Mouse (Mus musculus) limb, embryonic 14.5 days (tissue): ENCODE measurements at regions not wholly inside any gene's neighbourhood (a gene's known extent, or its start where the extent isn't known, plus 50 kb on each side); places are given as distances from the start of the nearest gene placed in this dataset.

ENCODE experiments used
- ATAC-seq: fragments of 200-750 bp; cut with Nextera tagmentation; 2 replicates; pipeline ENCODE4 v1.8.0; 2017; ENCODE audit warnings: low read depth, moderate number of reproducible peaks, moderate TSS enrichment; ENCODE audit not compliant: low FRiP score
- DNase-seq: peaks from one replicate; pipeline ENCODE4 v3.0.0-alpha.2; 2015; ENCODE audit warnings: low spot score
- H3K27ac ChIP-seq: fragments of 300-500 bp; sonication (generic); replicated peaks from 2 replicates; pipeline ENCODE4 v1.5.1; 2014; ENCODE audit warnings: low read depth, mild to moderate bottlenecking, low read length, moderate library complexity, mixed read lengths
- H3K27me3 ChIP-seq: fragments of 300-500 bp; sonication (generic); 2 replicates; pipeline ENCODE4 v1.6.1; 2014; ENCODE audit warnings: low read length, mixed read lengths; ENCODE audit not compliant: control insufficient read depth, insufficient read depth
- H3K36me3 ChIP-seq: fragments of 300-500 bp; sonication (generic); 2 replicates; pipeline ENCODE4 v1.6.1; 2014; ENCODE audit warnings: mild to moderate bottlenecking, low read length, moderate library complexity, mixed read lengths; ENCODE audit not compliant: control insufficient read depth, insufficient read depth
- H3K4me1 ChIP-seq: fragments of 300-500 bp; sonication (generic); 2 replicates; pipeline ENCODE4 v1.6.1; 2014; ENCODE audit warnings: antibody characterized with exemption, low read length, mixed read lengths; ENCODE audit not compliant: control insufficient read depth, insufficient read depth
- H3K4me2 ChIP-seq: fragments of 300-500 bp; sonication (generic); replicated peaks from 2 replicates; pipeline ENCODE4 v1.6.1; 2014; ENCODE audit warnings: low read depth, mild to moderate bottlenecking, low read length, moderate library complexity; ENCODE audit not compliant: severe bottlenecking
- H3K4me3 ChIP-seq: fragments of 300-500 bp; sonication (generic); replicated peaks from 2 replicates; pipeline ENCODE4 v1.5.1; 2014; ENCODE audit warnings: low read length
- H3K9ac ChIP-seq: fragments of 300-500 bp; sonication (generic); 2 replicates; pipeline ENCODE4 v1.6.1; 2014; ENCODE audit warnings: mild to moderate bottlenecking, low read depth, low read length, moderate library complexity; ENCODE audit not compliant: severe bottlenecking
- H3K9me3 ChIP-seq: fragments of 300-500 bp; sonication (generic); 2 replicates; pipeline ENCODE4 v1.6.1; 2016; ENCODE audit warnings: low read length; ENCODE audit not compliant: control insufficient read depth
- POLR2A ChIP-seq: fragments of 200-500 bp; IDR thresholded peaks from 2 replicates; pipeline ENCODE4 v1.8.0; 2012; ENCODE audit warnings: inconsistent platforms, mild to moderate bottlenecking, moderate library complexity, borderline replicate concordance; ENCODE audit not compliant: insufficient read depth, insufficient read length; ENCODE audit errors: extremely low read depth
- WGBS: fragments of 180-500 bp; shearing (Covaris S2); extraction: QIAGEN DNeasy Blood & Tissue Kit; methylation state at CpG from one replicate; pipeline ENCODE4 v1.1.7; 2014; 5-methylcytosine and 5-hydroxymethylcytosine counted together

- Histone ChIP-seq H3K9me3 (no peaks in the 10 kb centered on the region), H3K4me2 (no peak overlapping the region), H3K36me3 (no peaks in the 10 kb centered on the region), H3K9ac (no peak overlapping the region), H3K4me1 (no peaks in the 10 kb centered on the region), H3K4me3 (no peak overlapping the region), H3K27ac (no peak overlapping the region), H3K27me3 (no peaks in the 10 kb centered on the region)
- DNase-seq (no peak), ATAC-seq (no peak)
- TF ChIP-seq POLR2A = no peak
- 60% methylated on average over 14 of the region's 14 CpGs for WGBS
Measured at GRCm38 (mm10) chr2:17837541-17838380, 106.5 kb upstream of the Nebl start.

DNA sequence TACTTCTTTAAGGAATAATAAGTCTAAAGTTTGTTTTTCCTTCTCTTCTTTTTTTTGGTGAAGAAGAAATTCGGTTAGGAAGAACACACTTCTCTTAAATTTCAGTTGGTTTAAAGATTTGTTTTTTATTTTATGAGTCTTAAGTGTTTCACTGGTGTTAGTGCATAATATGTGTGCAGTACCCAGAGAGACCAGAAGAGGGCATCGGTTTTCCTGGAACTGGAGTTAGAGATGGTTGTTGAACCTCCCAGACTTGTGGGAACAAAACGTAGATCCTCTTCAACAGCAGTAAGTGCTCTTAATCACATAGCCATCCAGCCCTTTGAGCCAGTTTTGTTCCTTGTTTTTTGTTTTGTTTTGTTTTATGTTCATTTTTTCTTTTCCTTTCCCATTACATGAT lies 101.5 kb upstream of the Nebl start:
- H3K36me3 ChIP-seq = no peaks in the 10 kb centered on the region
- no peak for ATAC-seq
- H3K4me3 ChIP-seq = no peak overlapping the region
- no peaks in the 10 kb centered on the region for H3K9me3 ChIP-seq
- no peak overlapping the region for H3K4me2 ChIP-seq
- no peak overlapping the region for H3K27ac ChIP-seq
- no peak for DNase-seq
- no peaks in the 10 kb centered on the region for H3K4me1 ChIP-seq
- H3K27me3 ChIP-seq = no peaks in the 10 kb centered on the region
- WGBS = 78% methylated on average over 3 of the region's 3 CpGs
- TF ChIP-seq POLR2A = no peak
- no peak overlapping the region for H3K9ac ChIP-seq

DNA sequence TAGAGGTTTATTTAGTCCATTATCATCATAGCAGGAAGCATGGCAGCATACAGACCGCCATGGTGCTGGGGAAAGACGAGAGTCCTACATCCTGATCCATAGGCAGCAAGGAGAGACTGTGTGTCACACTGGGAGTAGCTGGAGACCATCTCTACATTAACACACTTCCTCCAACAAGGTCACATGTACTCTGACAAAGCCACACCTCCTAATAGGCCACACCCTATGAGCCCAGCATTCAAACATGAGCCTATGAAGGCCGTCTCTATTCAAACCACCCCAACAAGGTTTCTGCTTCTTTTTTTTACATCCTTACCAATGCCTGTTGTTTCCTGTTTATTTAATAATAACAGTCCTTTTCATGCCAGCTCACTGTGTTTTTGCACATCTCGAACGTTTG lies 99.0 kb upstream of the Nebl start:
- H3K4me1 ChIP-seq = no peaks in the 10 kb centered on the region
- H3K9me3 ChIP-seq = no peaks in the 10 kb centered on the region
- no peak overlapping the region for H3K27ac ChIP-seq
- ATAC-seq (no peak), DNase-seq (no peak)
- no peaks in the 10 kb centered on the region for H3K27me3 ChIP-seq
- no peak for TF ChIP-seq POLR2A
- H3K4me3 ChIP-seq = no peak overlapping the region
- H3K4me2 ChIP-seq = no peak overlapping the region
- WGBS = 89% methylated on average over 5 of the region's 5 CpGs
- no peak overlapping the region for H3K9ac ChIP-seq
- no peaks in the 10 kb centered on the region for H3K36me3 ChIP-seq

DNA sequence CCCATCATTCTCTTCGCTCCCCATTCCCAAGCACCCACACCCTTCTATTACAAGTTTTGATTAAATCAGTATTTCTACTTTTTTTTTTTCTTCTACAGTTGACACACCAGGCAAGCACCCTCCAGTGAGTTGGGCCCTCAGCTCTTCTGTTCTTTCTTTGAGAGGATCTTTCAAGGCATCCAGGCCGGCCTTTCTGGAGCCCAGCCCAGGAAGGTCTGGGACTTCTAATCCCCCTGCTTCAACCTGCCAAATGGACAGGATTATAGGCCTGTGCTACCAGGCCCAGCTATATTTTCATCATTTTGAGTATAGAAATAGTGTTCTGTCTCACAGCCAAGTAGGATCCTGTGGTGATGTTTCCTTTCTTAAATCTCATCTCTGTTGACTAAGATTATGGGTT lies 94.0 kb upstream of the Nebl start:
- no peaks in the 10 kb centered on the region for H3K4me1 ChIP-seq
- no peak overlapping the region for H3K9ac ChIP-seq
- ATAC-seq (no peak), DNase-seq (no peak)
- no peaks in the 10 kb centered on the region for H3K9me3 ChIP-seq
- TF ChIP-seq POLR2A = no peak
- H3K4me2 ChIP-seq = no peak overlapping the region
- no peak overlapping the region for H3K4me3 ChIP-seq
- WGBS = 82% methylated on average over 2 of the region's 2 CpGs
- H3K27me3 ChIP-seq = no peaks in the 10 kb centered on the region
- H3K36me3 ChIP-seq = no peaks in the 10 kb centered on the region
- H3K27ac ChIP-seq = no peak overlapping the region

- H3K9ac ChIP-seq = no peak overlapping the region
- H3K27me3 ChIP-seq = no peaks in the 10 kb centered on the region
- ATAC-seq (no peak), DNase-seq (no peak)
- H3K4me1 ChIP-seq = no peaks in the 10 kb centered on the region
- TF ChIP-seq POLR2A = no peak
- no peak overlapping the region for H3K4me3 ChIP-seq
- H3K27ac ChIP-seq = no peak overlapping the region
- no peak overlapping the region for H3K4me2 ChIP-seq
- 86% methylated on average over 5 of the region's 5 CpGs for WGBS
- no peaks in the 10 kb centered on the region for H3K9me3 ChIP-seq
- no peaks in the 10 kb centered on the region for H3K36me3 ChIP-seq
Measured at GRCm38 (mm10) chr2:17824176-17824575, 92.9 kb upstream of the Nebl start.
